Mouse (Mus musculus) kidney, adult 18-20 months (tissue): ENCODE measurements around the gene BC024978.

Experiments
- DNase-seq: peaks from one replicate; pipeline ENCODE4 v3.0.0; 2021

BC024978 gene

GRCm38 (mm10) chr7:27195681-27196611, at the start of gene BC024978, which contains the start of gene Snrpa:
BC024978 (plus strand) TSS chr7:27195781.
Snrpa (minus strand) TSS chr7:27196271.
- peak; percentile 96 for DNase-seq

- DNase-seq: peak; percentile 66
Measured at GRCm38 (mm10) chr7:27153205-27153764, 42.3 kb upstream of the BC024978 start, which contains the start of gene Cyp2t4. Cyp2t4 (plus strand) TSS chr7:27153714.

- no peak for DNase-seq
Measured at GRCm38 (mm10) chr7:27156005-27156404, 39.6 kb upstream of the BC024978 start.

- DNase-seq: no peak
Measured at GRCm38 (mm10) chr7:27158171-27158570, 37.4 kb upstream of the BC024978 start.

GRCm38 (mm10) chr7:27159256-27159655, 36.3 kb upstream of the BC024978 start:
- no peak for DNase-seq

GRCm38 (mm10) chr7:27159882-27160281, 35.7 kb upstream of the BC024978 start:
- DNase-seq: peak; percentile 88

- DNase-seq: no peak
Measured at GRCm38 (mm10) chr7:27160921-27161320, 34.7 kb upstream of the BC024978 start.

- no peak for DNase-seq
Measured at GRCm38 (mm10) chr7:27161744-27162143, 33.8 kb upstream of the BC024978 start.

- no peak for DNase-seq
Measured at GRCm38 (mm10) chr7:27162780-27163449, 32.7 kb upstream of the BC024978 start.

GRCm38 (mm10) chr7:27163450-27163805, 32.2 kb upstream of the BC024978 start:
- DNase-seq: no peak

GRCm38 (mm10) chr7:27164112-27164947, 31.3 kb upstream of the BC024978 start:
- DNase-seq: peak; percentile 40

GRCm38 (mm10) chr7:27165007-27165655, 30.4 kb upstream of the BC024978 start:
- DNase-seq: peak; percentile 63

GRCm38 (mm10) chr7:27165696-27166095, 29.9 kb upstream of the BC024978 start:
- DNase-seq: no peak

- peak; percentile 91 for DNase-seq
Measured at GRCm38 (mm10) chr7:27166229-27166613, 29.4 kb upstream of the BC024978 start.

GRCm38 (mm10) chr7:27166614-27167474, 28.7 kb upstream of the BC024978 start, which contains the start of gene Egln2:
Egln2 (minus strand) TSS chr7:27166802.
- peak; percentile 96 for DNase-seq

- no peak for DNase-seq
Measured at GRCm38 (mm10) chr7:27167475-27168094, 28.0 kb upstream of the BC024978 start.

- DNase-seq: peak; percentile 35
Measured at GRCm38 (mm10) chr7:27168371-27168770, 27.2 kb upstream of the BC024978 start.

GRCm38 (mm10) chr7:27170981-27171380, 24.6 kb upstream of the BC024978 start:
- no peak for DNase-seq

- no peak for DNase-seq
Measured at GRCm38 (mm10) chr7:27174496-27174895, 21.1 kb upstream of the BC024978 start.

- no peak for DNase-seq
Measured at GRCm38 (mm10) chr7:27174896-27175295, 20.7 kb upstream of the BC024978 start.
